Mouse (Mus musculus) embryonic fibroblast, embryonic 13.5 days (primary cell): ENCODE measurements at regions not wholly inside any gene's neighbourhood (a gene's known extent, or its start where the extent isn't known, plus 50 kb on each side); places are given as distances from the start of the nearest gene placed in this dataset.

Experiments
- H3K27ac ChIP-seq: 2 replicates; pipeline ENCODE4 v1.5.1; 2012; ENCODE audit warnings: low read length, control low read depth, inconsistent platforms; ENCODE audit not compliant: insufficient read depth
- H3K4me1 ChIP-seq: 2 replicates; pipeline ENCODE4 v1.6.1; 2011; ENCODE audit warnings: low read length; ENCODE audit not compliant: control insufficient read depth, insufficient read depth
- H3K4me3 ChIP-seq: 2 replicates; pipeline ENCODE4 v1.5.1; 2011; ENCODE audit warnings: mild to moderate bottlenecking, control low read depth, low read length; ENCODE audit not compliant: insufficient read depth
- CTCF ChIP-seq: IDR thresholded peaks from 2 replicates; pipeline ENCODE4 v1.5.1; 2011; ENCODE audit warnings: mild to moderate bottlenecking, control low read depth, low read length, moderate library complexity, borderline replicate concordance; ENCODE audit not compliant: insufficient read depth
- POLR2A ChIP-seq: IDR thresholded peaks from 2 replicates; pipeline ENCODE4 v1.6.1; 2011; ENCODE audit warnings: low read depth, mild to moderate bottlenecking, control low read depth, low read length, moderate library complexity

DNA sequence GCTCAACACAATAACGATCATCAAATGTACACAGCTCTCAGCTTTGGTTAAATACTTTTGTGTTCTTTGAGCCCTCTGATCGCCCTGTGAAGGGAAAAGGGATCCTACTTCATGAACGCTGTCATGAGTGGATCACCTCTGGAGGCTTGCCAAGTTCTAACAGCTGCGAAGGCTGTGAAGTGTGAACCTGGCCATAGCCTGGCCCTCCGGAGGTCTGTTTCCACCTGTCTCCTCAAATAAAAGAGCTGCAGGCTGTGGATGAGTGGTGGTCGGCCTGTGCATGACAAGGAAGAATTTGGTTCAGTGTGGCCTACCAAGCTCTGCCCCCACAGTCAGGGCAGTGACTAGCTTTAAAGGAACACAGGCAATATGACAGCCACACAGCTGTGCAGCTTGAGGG is 122.0 kb downstream of the Gm12728 start:
- Histone ChIP-seq H3K27ac (no peak overlapping the region), H3K4me1 (no peaks in the 10 kb centered on the region; the same call in 1 of the 2 replicates), H3K4me3 (no peak overlapping the region)
- no peak for TF ChIP-seq CTCF
- TF ChIP-seq POLR2A = no peak

DNA sequence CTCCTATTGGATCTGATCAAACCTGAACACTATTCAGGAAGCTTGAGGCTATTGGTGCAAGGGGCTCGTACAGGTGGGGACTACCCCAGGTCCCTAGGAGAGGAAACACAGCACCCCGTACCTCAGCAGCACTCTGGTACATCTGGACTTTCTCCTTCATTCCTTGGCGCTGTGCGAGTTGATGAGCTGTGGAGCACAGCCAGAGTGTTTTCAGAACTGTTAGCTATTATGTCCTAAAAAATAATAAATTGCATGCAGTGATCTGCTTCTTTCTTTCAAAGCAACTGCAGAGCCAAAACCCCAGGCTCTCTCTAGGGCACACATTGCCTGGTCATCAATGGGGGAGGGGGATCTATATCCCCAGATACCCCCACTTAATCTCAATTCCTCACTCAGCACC is 122.6 kb downstream of the Gm12728 start:
- no peaks in the 10 kb centered on the region; the same call in 1 of the 2 replicates for H3K4me1 ChIP-seq
- H3K27ac ChIP-seq = no peak overlapping the region
- H3K4me3 ChIP-seq = no peak overlapping the region
- TF ChIP-seq CTCF = no peak
- TF ChIP-seq POLR2A = no peak

DNA sequence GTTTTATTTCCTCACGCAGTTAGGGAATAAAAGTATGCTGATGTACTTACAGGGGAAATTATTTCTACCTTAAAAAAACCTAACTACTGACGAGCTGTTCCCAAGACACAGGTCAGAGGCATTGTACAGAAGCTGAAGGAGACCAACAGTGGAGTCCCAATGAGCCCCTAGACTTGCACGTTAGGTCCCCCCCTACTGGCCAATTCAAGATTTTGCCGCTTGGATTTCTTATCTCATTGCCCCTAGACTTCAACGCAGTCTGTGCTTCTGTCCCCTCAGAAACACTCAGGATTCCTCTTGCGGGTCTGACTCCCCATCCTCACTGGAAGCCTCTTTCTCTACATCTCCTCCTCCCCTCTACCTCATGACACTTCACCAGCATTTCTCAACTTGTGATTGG is 125.3 kb downstream of the Gm12728 start:
- no peak for TF ChIP-seq CTCF
- no peak for TF ChIP-seq POLR2A
- no peak overlapping the region for H3K4me3 ChIP-seq
- no peaks in the 10 kb centered on the region; the same call in 1 of the 2 replicates for H3K4me1 ChIP-seq
- H3K27ac ChIP-seq = no peak overlapping the region

DNA sequence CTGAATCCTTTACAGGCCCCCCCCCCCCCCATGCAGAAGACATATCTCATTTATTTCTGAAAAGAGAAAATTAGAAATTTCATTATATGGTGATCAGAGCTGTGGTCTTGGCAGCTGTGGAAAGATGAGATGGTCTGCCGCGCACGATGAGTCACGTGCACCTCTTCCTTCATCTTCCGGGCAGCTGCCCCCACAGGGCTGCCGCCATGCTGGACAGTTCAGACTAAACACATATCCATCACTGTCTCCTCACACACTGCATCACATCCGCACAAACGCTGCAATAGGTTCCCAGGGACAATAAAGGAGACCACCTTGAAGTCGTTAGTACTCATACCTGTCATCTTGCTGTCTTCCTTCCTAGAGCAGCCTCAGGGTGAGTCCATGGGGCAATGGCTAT is 126.6 kb downstream of the Gm12728 start:
- no peak overlapping the region for H3K27ac ChIP-seq
- no peaks in the 10 kb centered on the region; the same call in 1 of the 2 replicates for H3K4me1 ChIP-seq
- TF ChIP-seq CTCF (no peak), POLR2A (no peak)
- no peak overlapping the region for H3K4me3 ChIP-seq

DNA sequence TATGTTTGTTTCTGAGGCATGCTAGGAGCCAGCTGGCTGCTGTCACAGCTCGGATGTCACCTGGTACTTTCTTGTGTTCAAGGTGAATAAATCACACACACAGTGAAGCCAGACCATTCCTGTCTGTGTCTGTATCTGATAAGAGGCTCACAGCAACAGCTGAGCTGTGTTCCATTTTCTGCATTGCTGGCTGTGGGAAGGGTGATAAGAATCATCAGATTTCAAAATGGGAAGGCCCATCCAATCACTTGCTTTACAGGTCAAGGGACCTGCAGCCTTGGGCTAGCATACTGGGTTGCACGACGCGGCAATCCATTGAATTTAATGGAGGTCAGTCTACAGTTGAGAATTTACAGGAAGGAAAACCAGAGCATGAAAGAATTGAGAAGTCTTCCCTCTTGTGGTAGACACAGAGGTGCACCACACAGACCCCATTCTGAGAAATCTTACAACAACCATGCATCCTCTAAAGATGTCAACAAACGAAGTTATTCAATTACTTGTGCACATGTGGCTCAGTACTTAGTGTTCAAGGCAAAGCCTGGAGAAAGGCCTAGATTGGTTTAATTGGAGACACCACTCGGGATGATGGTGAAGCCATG is 135.2 kb downstream of the Gm12728 start:
- no peaks in the 10 kb centered on the region for H3K4me1 ChIP-seq
- no peak overlapping the region for H3K4me3 ChIP-seq
- no peak for TF ChIP-seq CTCF
- TF ChIP-seq POLR2A = no peak
- H3K27ac ChIP-seq = no peak overlapping the region

DNA sequence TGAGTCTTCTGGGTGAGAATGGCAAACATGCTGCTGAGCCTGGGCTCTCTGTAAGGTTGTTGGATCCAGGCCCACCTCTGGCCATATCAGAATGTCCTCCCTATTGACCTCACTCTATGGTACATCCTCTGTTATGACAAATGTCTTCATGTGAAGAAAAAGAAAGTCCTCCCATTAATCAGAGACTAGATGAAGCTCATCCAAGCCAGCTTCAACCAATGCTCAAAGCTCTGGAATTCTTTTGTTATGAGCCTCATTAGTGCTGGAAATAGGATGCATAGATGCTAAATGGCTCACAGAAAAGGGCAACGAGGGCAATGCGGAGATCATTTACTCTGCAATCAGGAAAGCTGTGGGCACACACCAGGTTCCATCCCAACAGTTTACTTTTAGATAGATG is 135.8 kb downstream of the Gm12728 start:
- Histone ChIP-seq H3K4me3 (no peak overlapping the region), H3K27ac (no peak overlapping the region), H3K4me1 (no peaks in the 10 kb centered on the region)
- TF ChIP-seq POLR2A = no peak
- TF ChIP-seq CTCF = no peak

DNA sequence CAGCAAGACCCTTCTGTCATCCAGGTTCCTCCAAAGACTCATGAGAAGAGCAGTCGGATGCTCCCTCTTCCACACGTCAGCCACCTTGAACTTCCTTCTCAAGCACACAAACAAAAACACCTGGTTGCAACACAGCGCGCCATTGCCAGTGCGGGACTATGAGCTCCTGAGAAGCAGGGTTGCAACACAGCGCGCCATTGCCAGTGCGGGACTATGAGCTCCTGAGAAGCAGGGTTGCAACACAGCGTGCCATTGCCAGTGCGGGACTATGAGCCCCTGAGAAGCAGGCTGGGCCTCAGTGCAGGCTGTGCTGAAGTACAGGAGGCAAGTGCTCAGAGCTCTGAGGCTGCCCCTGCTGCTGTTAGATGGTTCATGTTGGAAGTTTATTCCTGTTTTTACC is 140.0 kb downstream of the Gm12728 start:
- Histone ChIP-seq H3K4me3 (no peak overlapping the region), H3K4me1 (peaks cover under 1% of the 10 kb centered on the region; the same call in 1 of the 2 replicates)
- TF ChIP-seq POLR2A (no peak), CTCF (no peak)

DNA sequence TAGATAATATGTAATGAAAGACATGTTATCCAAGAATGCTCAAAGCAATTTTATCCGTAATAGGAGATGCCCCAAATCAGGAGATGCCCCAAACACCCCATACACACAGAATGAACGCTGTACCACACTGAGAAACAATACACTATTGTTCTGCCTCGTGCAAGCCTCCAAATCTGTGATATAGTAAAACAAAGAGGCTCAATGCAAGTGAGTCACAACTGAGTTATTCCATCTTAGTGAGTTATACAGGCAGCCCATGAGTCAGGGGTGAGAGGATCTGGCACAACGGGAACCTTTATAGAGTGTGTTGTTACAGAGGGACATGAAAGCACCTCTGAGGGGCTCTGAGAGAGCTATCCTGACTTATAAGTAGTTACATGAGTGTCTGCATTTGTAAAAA is 145.3 kb downstream of the Gm12728 start:
- Histone ChIP-seq H3K27ac (peak overlapping the region; percentile 58; the same call in 1 of the 2 replicates), H3K4me3 (no peak overlapping the region), H3K4me1 (peaks cover 10% of the 10 kb centered on the region)
- TF ChIP-seq POLR2A (no peak), CTCF (no peak)

More for the DNA sequence above, 140.0 kb downstream of the Gm12728 start:
- H3K27ac ChIP-seq = no peak overlapping the region

DNA sequence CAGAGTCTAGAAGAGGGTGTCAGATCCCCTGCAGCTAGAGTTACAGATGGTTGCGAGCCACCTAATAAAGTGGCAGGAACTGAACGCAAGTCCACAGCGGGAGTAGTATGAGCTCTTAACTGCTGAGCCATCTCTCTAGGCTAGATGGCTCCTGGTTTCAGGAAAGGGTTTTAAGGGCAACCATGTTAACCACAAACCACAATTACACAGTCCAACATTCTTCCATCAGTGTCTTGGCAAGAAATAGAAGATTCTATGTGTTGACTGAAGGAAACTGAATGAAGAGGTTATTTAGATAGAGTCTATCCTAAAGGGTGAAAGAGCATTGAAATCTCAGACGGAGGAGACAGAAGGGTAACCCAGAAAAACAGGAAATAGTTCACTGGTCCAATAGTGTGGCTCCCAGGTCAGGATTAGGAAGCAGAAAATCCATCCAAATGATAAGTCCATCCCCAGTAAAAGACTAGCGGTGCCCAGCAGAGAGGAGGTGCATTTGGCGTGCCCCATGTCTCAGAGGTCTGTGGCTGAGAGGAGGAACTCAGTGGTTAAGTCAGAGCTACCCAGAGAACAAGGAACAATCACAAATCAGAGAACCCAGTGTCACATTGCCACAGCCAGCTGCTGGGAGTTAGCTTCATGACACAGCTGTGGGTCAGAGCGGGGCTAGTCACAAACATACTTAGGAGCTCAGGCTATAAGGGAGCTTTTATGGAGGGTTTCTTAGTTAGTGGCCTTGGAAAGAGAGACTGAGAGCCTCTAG is 147.3 kb downstream of the Gm12728 start:
- no peak for TF ChIP-seq CTCF
- TF ChIP-seq POLR2A = no peak
- Histone ChIP-seq H3K4me1 (peaks cover 10% of the 10 kb centered on the region), H3K27ac (peak overlapping the region; percentile 69), H3K4me3 (no peak overlapping the region)

DNA sequence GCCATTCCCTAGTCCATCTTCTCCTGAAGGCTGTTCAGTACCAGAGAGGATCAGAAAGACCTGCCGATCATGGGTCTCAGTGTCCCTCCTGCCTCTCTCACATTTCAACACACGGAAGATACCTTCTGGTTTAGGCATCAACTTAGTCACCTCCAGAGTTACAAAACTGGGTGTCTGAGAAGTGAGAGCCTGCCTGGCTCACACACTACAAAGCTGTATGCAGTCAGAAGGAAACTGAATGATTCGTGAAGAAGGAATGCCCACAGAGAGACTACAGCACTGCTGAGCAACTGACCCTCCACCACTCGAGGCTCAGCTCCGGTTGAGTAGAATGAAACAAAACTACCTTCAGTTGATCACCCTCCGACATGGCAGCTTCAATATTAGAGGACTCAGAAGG is 147.9 kb downstream of the Gm12728 start:
- TF ChIP-seq POLR2A (no peak), CTCF (no peak)
- Histone ChIP-seq H3K27ac (peak overlapping the region; percentile 69), H3K4me3 (no peak overlapping the region), H3K4me1 (peaks cover 10% of the 10 kb centered on the region)
